Mouse (Mus musculus) cortical plate, adult 2 months (tissue): ENCODE data around the gene Emilin3.

Experiments
- CTCF ChIP-seq: fragments of 200-500 bp; IDR thresholded peaks from 2 replicates; pipeline ENCODE4 v1.5.1; 2011; ENCODE audit warnings: mild to moderate bottlenecking, control low read depth, low read length; ENCODE audit not compliant: insufficient read depth; ENCODE audit errors: extremely low read depth
- POLR2A ChIP-seq: fragments of 200-500 bp; IDR thresholded peaks from 2 replicates; pipeline ENCODE4 v1.6.1; 2011; ENCODE audit warnings: mild to moderate bottlenecking, low read length, control low read depth; ENCODE audit not compliant: insufficient read depth; ENCODE audit errors: extremely low read depth

DNA sequence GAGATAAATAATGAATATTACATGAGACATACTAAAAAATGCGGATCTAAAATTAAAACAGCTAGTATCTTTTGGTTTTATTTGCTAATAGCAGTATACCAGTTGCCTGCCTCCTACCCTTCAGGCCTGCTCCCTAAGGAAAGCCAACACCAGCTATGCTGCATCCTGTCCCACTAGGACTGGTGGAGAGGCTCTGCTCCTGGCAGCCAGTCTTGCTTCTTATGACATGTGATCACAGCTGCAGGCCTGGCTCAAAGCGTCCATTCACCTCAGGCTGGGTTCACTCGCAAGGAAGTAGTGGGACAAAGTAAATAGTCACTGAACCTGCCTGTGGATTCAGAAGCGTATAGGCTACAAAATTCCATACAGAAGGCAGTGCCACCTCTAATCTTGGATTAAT lies 28.2 kb downstream of the Emilin3 start:
- no peak for TF ChIP-seq CTCF
- TF ChIP-seq POLR2A: no peak
